Mouse (Mus musculus) ZHBTc4 (cell line): Measurements from ENCODE around the gene Fyn.

Source experiments
- DNase-seq: peaks from one replicate; pipeline ENCODE4 v3.0.0-alpha.2; 2011; ENCODE audit warnings: low read depth, low spot score

The Fyn gene

GRCm38 (mm10) chr10:39368572-39369135 lies at the start of gene Fyn:
Gene Fyn (plus strand): TSS chr10:39368855.
- DNase-seq = no peak

GRCm38 (mm10) chr10:39320798-39321622 lies 47.6 kb upstream of the Fyn start:
- no peak for DNase-seq

GRCm38 (mm10) chr10:39321623-39321985 lies 47.1 kb upstream of the Fyn start:
- no peak for DNase-seq

GRCm38 (mm10) chr10:39322143-39322542 lies 46.5 kb upstream of the Fyn start:
- DNase-seq = no peak

GRCm38 (mm10) chr10:39324291-39324690 lies 44.4 kb upstream of the Fyn start:
- no peak for DNase-seq

GRCm38 (mm10) chr10:39328661-39329060 lies 40.0 kb upstream of the Fyn start:
- DNase-seq = no peak

GRCm38 (mm10) chr10:39334320-39334719 lies 34.3 kb upstream of the Fyn start:
- DNase-seq = no peak

GRCm38 (mm10) chr10:39335880-39336279 lies 32.8 kb upstream of the Fyn start:
- DNase-seq = no peak

GRCm38 (mm10) chr10:39339189-39339968 lies 29.3 kb upstream of the Fyn start:
- no peak for DNase-seq

GRCm38 (mm10) chr10:39339969-39340236 lies 28.8 kb upstream of the Fyn start:
- DNase-seq = no peak

- DNase-seq = no peak
Observed at GRCm38 (mm10) chr10:39343551-39343950, 25.1 kb upstream of the Fyn start.

- no peak for DNase-seq
Observed at GRCm38 (mm10) chr10:39345921-39346320, 22.7 kb upstream of the Fyn start.

- no peak for DNase-seq
Observed at GRCm38 (mm10) chr10:39349781-39350364, 18.8 kb upstream of the Fyn start.

- no peak for DNase-seq
Observed at GRCm38 (mm10) chr10:39364196-39364595, 4.5 kb upstream of the Fyn start.

- DNase-seq = peak; percentile 99
Observed at GRCm38 (mm10) chr10:39369502-39369931, 862 bp downstream of the Fyn start.

GRCm38 (mm10) chr10:39369977-39370785 lies 1.5 kb downstream of the Fyn start:
- DNase-seq = peak; percentile 57

GRCm38 (mm10) chr10:39370786-39371221 lies 2.1 kb downstream of the Fyn start:
- no peak for DNase-seq

GRCm38 (mm10) chr10:39371467-39371866 lies 2.8 kb downstream of the Fyn start:
- DNase-seq = no peak

- no peak for DNase-seq
Observed at GRCm38 (mm10) chr10:39371991-39372390, 3.3 kb downstream of the Fyn start.

GRCm38 (mm10) chr10:39376676-39377075 lies 8.0 kb downstream of the Fyn start:
- DNase-seq = no peak

GRCm38 (mm10) chr10:39377219-39377618 lies 8.6 kb downstream of the Fyn start:
- DNase-seq = no peak
